Mouse (Mus musculus) CD4-positive, CD25-positive, alpha-beta regulatory T cell, adult 2 months (primary cell): ENCODE measurements around the gene Ddx59.

Source experiments
- DNase-seq: peaks from one replicate; pipeline ENCODE4 v3.0.0-alpha.2; 2012; ENCODE audit warnings: low read depth, low spot score

Gene Ddx59

DNA sequence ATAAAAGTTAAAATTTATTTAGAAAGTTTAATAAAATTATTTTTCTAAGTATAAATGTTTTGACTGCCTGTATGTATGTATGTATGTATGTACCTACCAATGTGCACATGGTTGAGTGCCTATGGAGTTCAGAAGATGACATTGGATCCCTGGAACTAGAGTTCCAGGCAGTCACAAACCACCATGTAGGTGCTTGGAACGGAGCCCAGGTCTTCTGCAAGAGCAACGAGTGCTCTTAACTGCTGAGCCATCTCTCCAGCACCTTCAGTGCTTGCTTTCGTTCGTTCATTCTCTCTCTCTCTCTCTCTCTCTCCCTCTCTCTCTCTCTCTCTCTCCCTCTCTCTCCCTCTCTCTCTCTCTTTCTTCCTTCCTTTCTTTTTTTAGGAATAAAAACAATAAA lies 32.3 kb downstream of the Ddx59 start:
- DNase-seq = no peak

- DNase-seq = no peak
Measured at GRCm38 (mm10) chr1:136449541-136449940, 34.5 kb downstream of the Ddx59 start.

DNA sequence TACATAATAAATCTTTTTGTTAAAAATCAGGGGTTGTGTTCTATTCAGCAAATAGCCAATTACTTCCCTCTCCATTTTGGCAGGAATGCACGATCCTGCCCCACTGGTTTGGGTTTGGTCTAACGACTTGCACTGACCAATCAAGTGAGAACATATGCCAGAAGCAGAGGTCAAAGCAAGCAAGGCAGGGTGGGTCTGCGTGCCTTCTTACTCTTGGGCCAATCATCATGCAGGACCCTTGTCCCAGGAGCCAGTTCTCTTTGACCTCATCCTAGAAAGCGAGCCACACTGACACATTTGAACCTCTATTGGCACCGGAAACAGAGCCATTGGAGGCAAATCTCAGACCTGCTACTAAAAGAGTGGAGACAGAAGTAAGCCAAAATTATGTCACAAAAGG lies 35.1 kb downstream of the Ddx59 start:
- no peak for DNase-seq

DNA sequence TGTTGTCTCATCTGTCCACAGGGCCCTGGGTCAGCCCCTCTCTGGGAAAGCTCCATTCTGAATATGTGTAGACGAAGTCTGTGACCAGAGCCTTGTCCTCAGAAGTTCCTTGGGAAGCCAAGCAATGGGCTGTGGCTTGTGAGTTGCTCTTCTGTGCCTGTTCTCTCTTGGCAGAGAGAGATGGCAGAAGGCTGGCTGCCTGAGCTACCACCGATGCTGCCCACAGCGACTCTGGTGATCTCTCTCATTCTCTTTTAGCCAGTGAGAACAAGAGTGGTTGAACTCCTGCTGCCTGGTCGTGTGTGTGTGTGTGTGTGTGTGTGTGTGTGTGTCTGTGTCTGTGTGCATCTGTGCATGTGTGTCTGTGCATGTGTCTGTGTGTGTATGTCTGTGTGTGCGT lies 37.4 kb downstream of the Ddx59 start:
- no peak for DNase-seq

- no peak for DNase-seq
Measured at GRCm38 (mm10) chr1:136455756-136456585, 40.9 kb downstream of the Ddx59 start.

- DNase-seq = no peak
Measured at GRCm38 (mm10) chr1:136456741-136457140, 41.7 kb downstream of the Ddx59 start.

DNA sequence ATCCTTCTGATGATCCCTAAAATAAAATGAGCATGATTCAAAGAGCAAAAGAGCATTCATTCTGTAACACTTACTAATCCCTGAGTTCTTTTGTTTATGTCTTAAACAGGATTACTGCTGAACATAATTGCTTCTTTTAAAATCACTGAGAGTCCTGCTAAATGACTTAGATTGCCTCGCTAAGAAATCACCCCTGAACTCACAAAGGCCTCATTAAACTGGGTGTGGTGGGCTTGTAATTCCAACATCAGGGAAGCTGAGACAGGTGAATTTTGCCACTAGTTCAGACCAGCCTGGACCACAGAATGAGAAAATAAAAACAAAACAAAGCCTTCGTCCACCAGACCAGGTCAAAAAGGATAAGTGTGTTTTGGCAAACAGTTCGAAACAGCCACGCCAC lies 42.3 kb downstream of the Ddx59 start:
- no peak for DNase-seq

DNA sequence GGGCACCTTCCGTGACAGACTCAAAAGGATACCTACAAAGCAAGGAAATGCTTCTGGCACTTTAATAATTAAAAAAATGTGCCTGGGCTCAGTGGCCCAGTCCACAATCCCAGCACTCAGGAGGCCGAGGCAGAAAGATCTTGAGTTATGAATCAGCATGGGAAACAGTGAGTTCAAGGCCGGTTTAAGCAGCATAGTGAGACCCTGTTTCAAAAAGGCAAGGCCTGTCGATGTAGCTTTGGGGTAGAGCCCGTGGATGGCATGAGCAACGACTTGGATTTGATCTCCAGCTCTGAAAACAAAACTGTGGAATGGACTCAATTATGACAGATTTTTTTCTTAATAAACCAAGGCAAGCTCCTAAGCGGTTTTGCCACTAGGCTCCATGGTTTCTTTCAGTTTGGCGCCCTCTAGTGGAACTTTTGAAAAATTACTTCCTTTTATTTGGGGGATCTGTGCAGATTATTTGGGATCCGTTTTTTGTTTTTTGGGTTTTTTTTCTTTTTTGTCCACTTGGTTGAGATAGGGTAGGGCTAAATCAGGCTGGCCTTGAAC lies 43.7 kb downstream of the Ddx59 start:
- peak; percentile 77 for DNase-seq

DNA sequence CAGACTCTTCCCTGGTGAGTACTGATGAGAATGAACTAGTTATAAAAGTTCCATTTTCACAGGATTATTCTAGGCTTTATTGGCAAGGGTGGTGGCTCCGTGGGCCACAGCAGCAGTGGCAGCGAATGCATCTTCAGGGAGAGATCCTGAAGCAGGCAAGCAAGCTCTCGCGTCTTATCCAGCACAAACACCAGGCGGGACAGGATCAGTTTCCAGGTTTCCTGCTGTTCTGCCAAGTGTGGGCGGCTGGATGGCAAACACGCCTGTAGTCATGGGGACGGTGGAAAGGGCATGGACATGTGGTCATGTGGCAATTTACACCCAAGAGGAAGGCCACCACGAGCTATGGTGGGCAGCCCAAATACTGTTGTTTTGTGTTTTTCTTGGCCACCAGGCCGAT lies 47.4 kb downstream of the Ddx59 start:
- DNase-seq = no peak

DNA sequence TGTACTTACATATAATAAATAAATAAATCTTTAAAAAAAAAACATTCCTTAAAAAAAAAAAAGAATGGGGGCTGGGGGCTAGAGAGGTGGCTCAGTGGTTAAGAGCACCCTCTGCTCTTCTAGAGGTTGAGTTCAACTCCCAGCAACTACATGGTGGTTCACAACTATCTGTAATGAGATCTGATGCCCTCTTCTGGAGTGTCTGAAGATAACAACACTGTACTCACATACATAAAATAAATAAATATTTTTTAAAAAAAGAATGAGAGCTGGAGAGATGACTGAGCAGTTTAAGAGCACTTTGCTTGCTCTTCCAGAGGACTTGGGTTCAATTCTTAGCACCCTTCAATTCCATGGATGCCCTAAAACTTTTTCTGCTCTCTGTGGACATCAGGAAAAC lies 50.1 kb downstream of the Ddx59 start:
- DNase-seq = no peak

- DNase-seq = peak; percentile 98
Measured at GRCm38 (mm10) chr1:136466143-136466811, 51.2 kb downstream of the Ddx59 start, which contains the start of gene Kif14. Gene Kif14 (plus strand): TSS chr1:136466343.

DNA sequence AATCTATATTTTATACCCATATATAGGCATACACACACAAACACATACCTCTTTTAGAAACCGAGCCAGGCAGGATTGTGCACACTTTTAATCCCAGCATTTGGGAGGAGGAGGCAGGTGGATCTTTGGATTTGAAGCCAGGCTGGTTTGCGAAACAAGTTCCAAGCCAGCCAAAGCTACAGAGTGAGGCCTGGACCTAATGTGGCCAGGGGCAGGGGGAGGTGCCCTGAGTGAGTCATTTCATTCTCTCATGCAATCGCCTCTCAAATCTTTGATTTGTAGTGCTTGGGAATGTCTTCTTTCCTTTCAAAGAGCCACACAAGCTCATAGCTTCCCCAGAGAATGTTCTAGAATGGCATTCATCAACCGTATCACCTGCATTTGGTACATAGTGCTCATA lies 54.3 kb downstream of the Ddx59 start:
- no peak for DNase-seq

- no peak for DNase-seq
Measured at GRCm38 (mm10) chr1:136470471-136470870, 55.4 kb downstream of the Ddx59 start.
